Mouse (Mus musculus) liver, adult 2 months (tissue): Measurements from ENCODE around the gene Ankrd49.

Experiments used
- CTCF ChIP-seq: fragments of 200-500 bp; IDR thresholded peaks from 2 replicates; pipeline ENCODE4 v1.5.1; 2011; ENCODE audit warnings: low read depth, low read length, control low read depth
- POLR2A ChIP-seq: fragments of 200-500 bp; IDR thresholded peaks from 2 replicates; pipeline ENCODE4 v1.6.1; 2011; ENCODE audit warnings: low read length, control low read depth; ENCODE audit not compliant: insufficient read depth; ENCODE audit errors: extremely low read depth

DNA sequence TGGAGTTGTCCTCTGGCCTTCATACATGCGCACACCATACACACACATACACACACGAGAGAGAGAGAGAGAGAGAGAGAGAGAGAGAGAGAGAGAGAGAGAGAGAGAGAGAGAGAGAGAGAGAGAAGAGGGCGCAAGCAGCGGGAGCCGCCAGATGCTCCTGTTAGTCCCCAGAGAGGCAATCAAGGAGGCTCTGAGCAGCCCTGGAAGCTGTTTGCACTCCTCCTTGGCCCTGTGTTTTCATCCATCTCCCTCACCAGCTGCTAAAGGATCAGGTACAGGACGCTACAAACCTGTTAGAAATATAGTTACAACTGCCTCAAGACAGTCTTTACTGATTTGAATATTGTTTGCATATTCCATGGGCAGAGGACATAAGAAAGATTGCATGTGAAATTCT lies 14.8 kb downstream of the Ankrd49 start:
- no peak for TF ChIP-seq POLR2A
- TF ChIP-seq CTCF = no peak
